Mouse (Mus musculus) liver, embryonic 14.5 days (tissue): Measurements from ENCODE around the gene Mllt1.

Experiments used
- CTCF ChIP-seq: IDR thresholded peaks from 2 replicates; pipeline ENCODE4 v1.5.1; 2016; ENCODE audit warnings: antibody characterized with exemption, low read depth, control low read depth
- EP300 ChIP-seq: IDR thresholded peaks from 2 replicates; pipeline ENCODE4 v1.6.1; 2016; ENCODE audit warnings: antibody characterized with exemption, low read depth

DNA sequence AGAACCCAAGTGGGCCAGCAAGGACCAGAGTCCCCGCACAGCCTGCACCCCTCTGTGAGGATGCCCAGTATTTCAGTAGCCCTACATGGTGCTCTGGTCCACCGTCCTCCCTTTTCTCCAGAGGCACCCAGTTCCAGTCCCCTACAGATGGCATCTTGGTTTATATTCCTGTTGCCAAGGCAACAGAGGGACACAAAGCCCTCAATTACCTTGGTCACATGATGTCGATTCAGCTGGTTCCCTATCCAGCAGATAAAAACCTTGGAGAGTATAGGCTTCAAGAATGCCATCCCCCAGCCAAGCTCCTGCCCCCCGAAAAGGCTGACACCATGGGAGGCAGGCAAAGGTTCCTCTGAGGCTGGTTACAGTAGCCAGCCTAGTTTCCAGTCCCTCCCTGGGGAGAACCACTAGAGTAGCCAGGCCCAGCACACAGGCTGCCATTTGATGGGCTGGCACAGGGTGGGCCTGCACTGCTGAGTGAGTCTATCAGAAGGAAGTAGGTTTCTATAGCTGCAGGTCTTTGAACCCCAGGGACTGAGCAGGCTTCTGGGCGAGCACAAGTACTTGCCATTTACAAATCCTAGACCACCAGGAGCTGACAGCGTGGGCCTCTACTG is 38.6 kb downstream of the Mllt1 start:
- no peak for TF ChIP-seq CTCF
- no peak for TF ChIP-seq EP300
